Mouse (Mus musculus) lung, postnatal 0 days (tissue): ENCODE results near the gene Dlg2. TPM values are rescaled to one million over a fixed set of nuclear protein-coding genes. Genes with fewer than 3 reads are reported as not detected.

Source experiments
- ATAC-seq: fragments of 200-750 bp; cut with Nextera tagmentation; 2 replicates; pipeline ENCODE4 v1.8.0; 2017; ENCODE audit warnings: moderate library complexity
- DNase-seq: peaks from one replicate; pipeline ENCODE4 v3.0.0-alpha.2; 2016; ENCODE audit warnings: low spot score
- H3K27ac ChIP-seq: fragments of 300-500 bp; sonication (generic); 2 replicates; pipeline ENCODE4 v1.5.1; 2014; ENCODE audit warnings: antibody characterized with exemption, mild to moderate bottlenecking, low read length, mixed read lengths
- H3K27me3 ChIP-seq: fragments of 300-500 bp; sonication (generic); replicated peaks from 2 replicates; pipeline ENCODE4 v1.6.1; 2014; ENCODE audit warnings: low read length, mixed read lengths; ENCODE audit not compliant: insufficient read depth
- H3K36me3 ChIP-seq: fragments of 300-500 bp; sonication (generic); 2 replicates; pipeline ENCODE4 v1.6.1; 2014; ENCODE audit warnings: low read length, mixed read lengths; ENCODE audit not compliant: insufficient read depth
- H3K4me1 ChIP-seq: fragments of 300-500 bp; sonication (generic); 2 replicates; pipeline ENCODE4 v1.6.1; 2014; ENCODE audit warnings: antibody characterized with exemption, low read depth, low read length, mixed read lengths; ENCODE audit not compliant: insufficient read depth
- H3K4me2 ChIP-seq: fragments of 300-500 bp; sonication (generic); replicated peaks from 2 replicates; pipeline ENCODE4 v1.6.1; 2014; ENCODE audit warnings: low read depth, mild to moderate bottlenecking, low read length, moderate library complexity, mixed read lengths
- H3K4me3 ChIP-seq: fragments of 300-500 bp; sonication (generic); 2 replicates; pipeline ENCODE4 v1.5.1; 2014; ENCODE audit warnings: low read depth, low read length
- H3K9ac ChIP-seq: fragments of 300-500 bp; sonication (generic); replicated peaks from 2 replicates; pipeline ENCODE4 v1.6.1; 2014; ENCODE audit warnings: low read depth, mild to moderate bottlenecking
- H3K9me3 ChIP-seq: fragments of 300-500 bp; sonication (generic); 2 replicates; pipeline ENCODE4 v1.6.1; 2016; ENCODE audit warnings: low read length, mixed read lengths
- CTCF ChIP-seq: IDR thresholded peaks from 2 replicates; pipeline ENCODE4 v1.5.1; 2016; ENCODE audit warnings: antibody characterized with exemption, mild to moderate bottlenecking
- EP300 ChIP-seq: IDR thresholded peaks from 2 replicates; pipeline ENCODE4 v1.6.1; 2016; ENCODE audit warnings: antibody characterized with exemption, mild to moderate bottlenecking, control low read depth
- WGBS: fragments of 180-500 bp; shearing (Covaris S2); extraction: QIAGEN DNeasy Blood & Tissue Kit; methylation state at CpG from one replicate; pipeline ENCODE4 v1.1.7; 2014; 5-methylcytosine and 5-hydroxymethylcytosine counted together
- polyA plus RNA-seq: library from polyadenylated mRNA; unstranded; fragments of >200 nt; fragmentation: Nextera tagmentation; extraction: Ambion mirVana; gene quantifications from 2 replicates; pipeline ENCODE4 v1.2.1, GENCODE M21; 2015

The Dlg2 gene
- polyA plus RNA-seq, 1 experiment from 2014 or later, result 0.43 TPM

DNA sequence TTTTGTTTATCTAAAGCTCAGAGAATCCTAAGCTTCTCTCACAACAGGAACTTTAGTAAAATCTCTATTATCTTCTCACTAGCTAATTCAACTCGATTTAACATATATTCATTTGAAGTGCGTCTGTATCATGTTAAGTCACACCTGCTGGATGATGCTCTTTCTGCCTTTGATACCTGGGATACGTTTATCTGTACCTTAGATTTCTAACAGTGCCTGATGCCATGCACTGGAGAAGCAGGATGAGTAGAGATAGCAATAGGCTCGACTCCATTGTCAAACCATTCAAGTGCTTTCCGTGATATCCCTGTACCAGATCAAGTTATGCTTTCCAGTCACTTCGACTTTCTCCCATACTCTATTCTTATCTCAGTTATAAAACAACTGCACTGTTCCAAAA lies 732.5 kb downstream of the Dlg2 start:
- no peaks in the 10 kb centered on the region for H3K4me1 ChIP-seq
- TF ChIP-seq CTCF (no peak), EP300 (no peak)
- no peaks in the 10 kb centered on the region for H3K9me3 ChIP-seq
- no peak overlapping the region for H3K4me3 ChIP-seq
- H3K36me3 ChIP-seq, result no peaks in the 10 kb centered on the region
- ATAC-seq (no peak), DNase-seq (no peak)
- no peak overlapping the region for H3K4me2 ChIP-seq
- no peaks in the 10 kb centered on the region for H3K27me3 ChIP-seq
- H3K27ac ChIP-seq, result no peak overlapping the region
- 57% methylated on average over 6 of the region's 6 CpGs for WGBS
- H3K9ac ChIP-seq, result no peak overlapping the region

DNA sequence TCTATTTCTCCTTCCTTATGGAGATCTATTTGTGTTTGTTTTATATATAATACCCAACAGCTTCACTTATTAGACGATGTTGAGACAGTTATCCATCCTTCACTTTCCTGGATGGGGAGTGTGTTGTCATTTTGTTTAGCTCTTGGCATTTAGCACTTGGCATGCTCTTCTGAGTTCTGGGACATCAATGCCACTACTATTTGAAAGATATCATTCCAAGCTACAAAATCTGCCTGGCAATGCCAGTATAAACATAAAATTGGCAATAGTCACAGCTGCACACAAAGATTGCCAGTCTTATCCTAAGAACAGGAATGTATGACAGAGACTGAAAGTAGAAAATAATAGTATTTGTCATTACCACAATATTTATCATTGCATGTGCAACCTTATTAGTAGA lies 735.8 kb downstream of the Dlg2 start:
- no peak for ATAC-seq
- Histone ChIP-seq H3K4me1 (no peaks in the 10 kb centered on the region), H3K27me3 (no peaks in the 10 kb centered on the region), H3K36me3 (no peaks in the 10 kb centered on the region), H3K27ac (no peak overlapping the region), H3K4me2 (no peak overlapping the region), H3K9me3 (no peaks in the 10 kb centered on the region), H3K4me3 (no peak overlapping the region), H3K9ac (no peak overlapping the region)
- WGBS, result 85% methylated on average over 1 of the region's 1 CpGs
- no peak for DNase-seq
- TF ChIP-seq CTCF (no peak), EP300 (no peak)

DNA sequence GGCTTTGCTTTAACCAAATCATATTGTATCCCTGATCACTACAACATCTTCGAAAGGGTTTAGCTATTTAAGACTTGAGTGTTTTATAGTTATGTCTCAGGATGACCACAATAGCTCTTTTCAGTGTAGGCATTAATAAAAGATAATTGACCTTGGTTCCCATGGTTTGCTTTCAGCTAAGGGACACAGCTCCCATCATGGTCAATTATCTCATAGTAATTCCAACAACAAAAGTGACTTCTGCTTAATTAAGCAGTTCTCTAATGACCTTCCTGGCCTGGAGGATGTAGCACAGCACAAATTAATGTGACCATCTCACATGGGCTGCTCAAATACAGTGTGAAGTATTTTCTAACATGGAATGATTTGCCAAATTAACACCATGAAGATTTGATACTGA lies 738.4 kb downstream of the Dlg2 start:
- TF ChIP-seq CTCF (no peak), EP300 (no peak)
- Histone ChIP-seq H3K4me2 (no peak overlapping the region), H3K4me3 (no peak overlapping the region), H3K9me3 (no peaks in the 10 kb centered on the region), H3K27me3 (no peaks in the 10 kb centered on the region), H3K9ac (no peak overlapping the region), H3K4me1 (no peaks in the 10 kb centered on the region), H3K27ac (no peak overlapping the region), H3K36me3 (no peaks in the 10 kb centered on the region)
- WGBS, result 73% methylated on average over 1 of the region's 1 CpGs
- no peak for ATAC-seq
- no peak for DNase-seq

DNA sequence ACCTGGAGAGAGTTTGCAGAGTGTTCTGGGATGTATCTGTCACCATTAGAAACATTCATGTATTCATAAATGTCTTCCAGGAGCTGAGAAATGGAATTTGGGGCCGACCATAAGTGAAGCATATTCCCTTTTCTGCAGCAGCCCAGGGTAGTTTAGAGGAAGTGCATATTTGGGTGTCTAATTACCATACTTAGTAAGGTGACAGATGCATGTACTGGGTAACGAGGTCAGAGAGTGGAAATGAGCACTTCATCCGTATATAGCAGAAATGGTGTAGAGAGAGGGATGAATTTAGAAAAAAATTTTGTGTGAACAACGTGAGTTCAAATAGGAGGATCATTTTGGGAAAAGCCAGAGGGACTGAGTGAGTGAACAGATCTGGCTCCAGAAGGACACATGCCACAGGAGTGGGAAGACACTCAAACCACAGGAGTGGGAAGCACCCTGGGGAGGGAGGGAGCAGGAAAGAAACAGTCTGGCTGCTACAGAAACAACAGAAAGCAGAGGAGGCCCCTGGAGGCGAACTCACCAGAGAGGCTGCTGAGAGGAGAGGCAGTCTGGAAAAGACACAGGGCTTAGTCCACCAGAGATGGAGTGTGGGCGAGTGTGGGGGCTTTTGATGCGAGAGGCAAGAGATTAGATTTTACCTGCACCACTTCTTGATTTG lies 742.0 kb downstream of the Dlg2 start:
- no peaks in the 10 kb centered on the region for H3K36me3 ChIP-seq
- 48% methylated on average over 7 of the region's 7 CpGs for WGBS
- no peaks in the 10 kb centered on the region for H3K4me1 ChIP-seq
- no peak for ATAC-seq
- no peak for TF ChIP-seq EP300
- TF ChIP-seq CTCF, result no peak
- DNase-seq, result no peak
- H3K27me3 ChIP-seq, result no peaks in the 10 kb centered on the region
- no peaks in the 10 kb centered on the region for H3K9me3 ChIP-seq
- no peak overlapping the region for H3K4me3 ChIP-seq
- H3K4me2 ChIP-seq, result no peak overlapping the region
- no peak overlapping the region for H3K9ac ChIP-seq
- no peak overlapping the region for H3K27ac ChIP-seq

DNA sequence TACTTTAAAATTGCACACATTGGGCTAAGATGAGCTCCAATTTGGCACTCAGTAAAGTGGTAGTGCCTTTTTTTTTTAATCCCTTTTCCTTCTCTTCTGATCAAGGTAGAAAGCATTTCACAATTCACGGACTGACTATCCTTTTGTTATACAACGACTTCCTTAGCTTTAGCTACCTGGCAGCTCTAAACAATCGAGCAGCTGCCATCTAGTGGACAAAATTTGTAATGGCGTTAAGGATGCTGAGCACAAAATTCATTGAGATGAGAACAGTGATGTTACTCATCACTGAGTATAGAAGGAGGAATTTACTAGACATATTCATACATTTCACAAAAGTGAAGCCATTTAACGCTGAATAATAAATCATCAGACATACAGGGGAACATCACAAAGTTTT lies 750.0 kb downstream of the Dlg2 start:
- H3K4me2 ChIP-seq, result no peak overlapping the region
- peak; percentile 47 for DNase-seq
- ATAC-seq, result no peak
- no peak overlapping the region for H3K27ac ChIP-seq
- TF ChIP-seq CTCF (peak; percentile 79), EP300 (no peak)
- no peaks in the 10 kb centered on the region for H3K9me3 ChIP-seq
- no peak overlapping the region for H3K9ac ChIP-seq
- H3K27me3 ChIP-seq, result no peaks in the 10 kb centered on the region
- no peak overlapping the region for H3K4me3 ChIP-seq
- H3K36me3 ChIP-seq, result no peaks in the 10 kb centered on the region
- no peaks in the 10 kb centered on the region for H3K4me1 ChIP-seq
- under 1% methylated on average over 5 of the region's 5 CpGs for WGBS

DNA sequence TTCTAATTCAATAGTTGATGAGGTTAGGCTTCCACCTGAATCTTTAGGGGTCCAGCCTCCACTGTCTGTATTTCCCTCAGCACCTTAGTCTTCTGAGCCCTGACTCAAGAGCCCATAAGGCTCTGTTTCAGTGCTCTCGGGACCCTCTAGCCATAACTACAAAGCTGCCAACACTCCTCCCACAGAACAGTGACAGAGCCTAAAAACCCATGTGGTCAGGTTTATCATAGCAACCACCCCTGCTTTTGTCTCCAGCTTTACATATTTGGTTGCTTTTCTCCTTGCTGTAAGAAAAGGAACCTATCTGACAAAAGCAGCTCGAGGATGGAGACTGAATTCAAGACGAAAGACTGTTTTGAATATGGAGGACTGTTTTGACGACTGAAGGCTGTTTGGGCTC lies 765.2 kb downstream of the Dlg2 start:
- DNase-seq, result no peak
- TF ChIP-seq EP300 (no peak), CTCF (no peak)
- WGBS, result 59% methylated on average over 4 of the region's 4 CpGs
- Histone ChIP-seq H3K4me2 (no peak overlapping the region), H3K9me3 (no peaks in the 10 kb centered on the region), H3K4me1 (no peaks in the 10 kb centered on the region), H3K27me3 (no peaks in the 10 kb centered on the region), H3K4me3 (no peak overlapping the region), H3K9ac (no peak overlapping the region), H3K27ac (no peak overlapping the region), H3K36me3 (no peaks in the 10 kb centered on the region)
- no peak for ATAC-seq

DNA sequence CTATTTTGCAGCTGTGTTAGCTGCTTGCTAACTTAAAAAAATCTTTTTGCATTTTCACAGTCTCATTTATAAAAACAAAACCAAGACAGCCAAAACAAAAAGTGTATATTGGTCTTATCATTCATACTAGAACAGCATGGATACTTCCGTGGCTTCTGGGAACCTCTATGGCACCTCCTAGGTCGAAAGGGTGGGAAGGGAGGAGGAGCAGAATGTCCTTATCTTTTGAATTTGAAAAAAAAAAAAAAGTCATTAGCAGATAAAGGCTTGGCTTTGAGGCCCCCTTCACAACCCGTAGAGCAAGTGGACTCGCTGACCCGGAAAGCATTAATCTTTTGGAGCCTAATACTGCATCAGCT lies 785.2 kb downstream of the Dlg2 start:
- no peak for ATAC-seq
- no peak for TF ChIP-seq CTCF
- TF ChIP-seq EP300, result no peak
- Histone ChIP-seq H3K27me3 (no peaks in the 10 kb centered on the region), H3K36me3 (no peaks in the 10 kb centered on the region), H3K9me3 (no peaks in the 10 kb centered on the region), H3K9ac (no peak overlapping the region), H3K27ac (no peak overlapping the region), H3K4me2 (peak overlapping the region; percentile 51), H3K4me1 (no peaks in the 10 kb centered on the region), H3K4me3 (no peak overlapping the region)
- no peak for DNase-seq
- WGBS, result 1% methylated on average over 5 of the region's 5 CpGs
